Mouse (Mus musculus): ENCODE data around the gene Msrb3. TPM values are rescaled to one million over a fixed set of nuclear protein-coding genes. Genes with fewer than 3 reads are reported as not detected.

Msrb3 gene
- polyA plus RNA-seq, 1 experiment from 2014 or later = 5.1 TPM

- no peak overlapping the region for H3K9ac ChIP-seq (ENCODE audit: low read length)
- WGBS = 54% methylated on average over 20 of the region's 20 CpGs
Observed at GRCm38 (mm10) chr10:120821491-120822358, 77.2 kb downstream of the Msrb3 start.

GRCm38 (mm10) chr10:120820781-120821300, 78.1 kb downstream of the Msrb3 start:
- Histone ChIP-seq H3K4me3 (ENCODE audit: low read depth, low read length) (no peak overlapping the region), H3K36me3 (ENCODE audit: control insufficient read depth, insufficient read depth, low read length) (no peaks in the 10 kb centered on the region), H3K4me1 (ENCODE audit: control insufficient read depth, insufficient read depth, low read length) (peaks cover 5% of the 10 kb centered on the region; the same call in 1 of the 2 replicates), H3K9ac (ENCODE audit: low read length) (no peak overlapping the region), H3K9me3 (ENCODE audit: control insufficient read depth, low read length) (no peaks in the 10 kb centered on the region), H3K27me3 (ENCODE audit: control insufficient read depth, insufficient read depth, low read length) (no peaks in the 10 kb centered on the region), H3K27ac (ENCODE audit: low read depth, low read length) (no peak overlapping the region), H3K4me2 (ENCODE audit: low read depth) (no peak overlapping the region)
- ATAC-seq (ENCODE audit: insufficient read depth, low FRiP score, low TSS enrichment) (no peak), DNase-seq (ENCODE audit: low spot score) (no peak)
- 78% methylated on average over 12 of the region's 12 CpGs for WGBS

More at GRCm38 (mm10) chr10:120821491-120822358, 77.2 kb downstream of the Msrb3 start:
- Histone ChIP-seq H3K9me3 (ENCODE audit: control insufficient read depth, low read length) (no peaks in the 10 kb centered on the region), H3K27me3 (ENCODE audit: control insufficient read depth, insufficient read depth, low read length) (no peaks in the 10 kb centered on the region), H3K27ac (ENCODE audit: low read depth, low read length) (no peak overlapping the region), H3K36me3 (ENCODE audit: control insufficient read depth, insufficient read depth, low read length) (no peaks in the 10 kb centered on the region), H3K4me1 (ENCODE audit: control insufficient read depth, insufficient read depth, low read length) (peaks cover 5% of the 10 kb centered on the region; the same call in 1 of the 2 replicates), H3K4me3 (ENCODE audit: low read depth, low read length) (no peak overlapping the region), H3K4me2 (ENCODE audit: low read depth) (no peak overlapping the region)
- no peak for ATAC-seq (ENCODE audit: insufficient read depth, low FRiP score, low TSS enrichment)
- DNase-seq (ENCODE audit: low spot score) = no peak

- WGBS = 84% methylated on average over 5 of the region's 5 CpGs
- DNase-seq (ENCODE audit: low spot score) (no peak), ATAC-seq (ENCODE audit: insufficient read depth, low FRiP score, low TSS enrichment) (no peak)
- Histone ChIP-seq H3K4me3 (ENCODE audit: low read depth, low read length) (no peak overlapping the region), H3K36me3 (ENCODE audit: control insufficient read depth, insufficient read depth, low read length) (no peaks in the 10 kb centered on the region), H3K4me2 (ENCODE audit: low read depth) (no peak overlapping the region), H3K9me3 (ENCODE audit: control insufficient read depth, low read length) (no peaks in the 10 kb centered on the region), H3K9ac (ENCODE audit: low read length) (no peak overlapping the region), H3K27me3 (ENCODE audit: control insufficient read depth, insufficient read depth, low read length) (no peaks in the 10 kb centered on the region), H3K27ac (ENCODE audit: low read depth, low read length) (no peak overlapping the region), H3K4me1 (ENCODE audit: control insufficient read depth, insufficient read depth, low read length) (no peaks in the 10 kb centered on the region)
Observed at GRCm38 (mm10) chr10:120815290-120815689, 83.6 kb downstream of the Msrb3 start.

- no peaks in the 10 kb centered on the region for H3K36me3 ChIP-seq (ENCODE audit: control insufficient read depth, insufficient read depth, low read length)
- DNase-seq (ENCODE audit: low spot score) (no peak), ATAC-seq (ENCODE audit: insufficient read depth, low FRiP score, low TSS enrichment) (no peak)
- 82% methylated on average over 24 of the region's 24 CpGs for WGBS
- no peaks in the 10 kb centered on the region for H3K27me3 ChIP-seq (ENCODE audit: control insufficient read depth, insufficient read depth, low read length)
- H3K9ac ChIP-seq (ENCODE audit: low read length) = no peak overlapping the region
- H3K4me3 ChIP-seq (ENCODE audit: low read depth, low read length) = no peak overlapping the region
- no peak overlapping the region for H3K4me2 ChIP-seq (ENCODE audit: low read depth)
- no peak overlapping the region for H3K27ac ChIP-seq (ENCODE audit: low read depth, low read length)
- no peaks in the 10 kb centered on the region for H3K4me1 ChIP-seq (ENCODE audit: control insufficient read depth, insufficient read depth, low read length)
- no peaks in the 10 kb centered on the region for H3K9me3 ChIP-seq (ENCODE audit: control insufficient read depth, low read length)
Observed at GRCm38 (mm10) chr10:120811796-120812443, 87.0 kb downstream of the Msrb3 start.

- WGBS = 85% methylated on average over 4 of the region's 4 CpGs
- Histone ChIP-seq H3K27ac (ENCODE audit: low read depth, low read length) (no peak overlapping the region), H3K4me2 (ENCODE audit: low read depth) (no peak overlapping the region), H3K4me1 (ENCODE audit: control insufficient read depth, insufficient read depth, low read length) (no peaks in the 10 kb centered on the region), H3K36me3 (ENCODE audit: control insufficient read depth, insufficient read depth, low read length) (no peaks in the 10 kb centered on the region), H3K27me3 (ENCODE audit: control insufficient read depth, insufficient read depth, low read length) (no peaks in the 10 kb centered on the region), H3K9me3 (ENCODE audit: control insufficient read depth, low read length) (no peaks in the 10 kb centered on the region), H3K9ac (ENCODE audit: low read length) (no peak overlapping the region), H3K4me3 (ENCODE audit: low read depth, low read length) (no peak overlapping the region)
- DNase-seq (ENCODE audit: low spot score) (no peak), ATAC-seq (ENCODE audit: insufficient read depth, low FRiP score, low TSS enrichment) (no peak)
Observed at GRCm38 (mm10) chr10:120810832-120811571, 87.9 kb downstream of the Msrb3 start.

GRCm38 (mm10) chr10:120810053-120810696, 88.7 kb downstream of the Msrb3 start:
- Histone ChIP-seq H3K4me3 (ENCODE audit: low read depth, low read length) (no peak overlapping the region), H3K4me1 (ENCODE audit: control insufficient read depth, insufficient read depth, low read length) (no peaks in the 10 kb centered on the region), H3K36me3 (ENCODE audit: control insufficient read depth, insufficient read depth, low read length) (no peaks in the 10 kb centered on the region), H3K27me3 (ENCODE audit: control insufficient read depth, insufficient read depth, low read length) (no peaks in the 10 kb centered on the region), H3K27ac (ENCODE audit: low read depth, low read length) (no peak overlapping the region), H3K4me2 (ENCODE audit: low read depth) (no peak overlapping the region), H3K9ac (ENCODE audit: low read length) (no peak overlapping the region), H3K9me3 (ENCODE audit: control insufficient read depth, low read length) (no peaks in the 10 kb centered on the region)
- ATAC-seq (ENCODE audit: insufficient read depth, low FRiP score, low TSS enrichment) (no peak), DNase-seq (ENCODE audit: low spot score) (no peak)
- 64% methylated on average over 14 of the region's 14 CpGs for WGBS

- no peak overlapping the region for H3K27ac ChIP-seq (ENCODE audit: low read depth, low read length)
- 92% methylated on average over 4 of the region's 4 CpGs for WGBS
- H3K9ac ChIP-seq (ENCODE audit: low read length) = no peak overlapping the region
- H3K9me3 ChIP-seq (ENCODE audit: control insufficient read depth, low read length) = no peaks in the 10 kb centered on the region
- H3K36me3 ChIP-seq (ENCODE audit: control insufficient read depth, insufficient read depth, low read length) = no peaks in the 10 kb centered on the region
- ATAC-seq (ENCODE audit: insufficient read depth, low FRiP score, low TSS enrichment) (no peak), DNase-seq (ENCODE audit: low spot score) (no peak)
- no peaks in the 10 kb centered on the region for H3K4me1 ChIP-seq (ENCODE audit: control insufficient read depth, insufficient read depth, low read length)
- H3K27me3 ChIP-seq (ENCODE audit: control insufficient read depth, insufficient read depth, low read length) = no peaks in the 10 kb centered on the region
- H3K4me2 ChIP-seq (ENCODE audit: low read depth) = no peak overlapping the region
- H3K4me3 ChIP-seq (ENCODE audit: low read depth, low read length) = no peak overlapping the region
Observed at GRCm38 (mm10) chr10:120808167-120808566, 90.7 kb downstream of the Msrb3 start.

GRCm38 (mm10) chr10:120801127-120801526, 97.8 kb downstream of the Msrb3 start:
- no peaks in the 10 kb centered on the region for H3K27me3 ChIP-seq (ENCODE audit: control insufficient read depth, insufficient read depth, low read length)
- WGBS = 38% methylated on average over 6 of the region's 6 CpGs
- no peak for ATAC-seq (ENCODE audit: insufficient read depth, low FRiP score, low TSS enrichment)
- no peaks in the 10 kb centered on the region for H3K36me3 ChIP-seq (ENCODE audit: control insufficient read depth, insufficient read depth, low read length)
- H3K4me1 ChIP-seq (ENCODE audit: control insufficient read depth, insufficient read depth, low read length) = peaks cover 3% of the 10 kb centered on the region; the same call in 1 of the 2 replicates
- no peak overlapping the region for H3K4me3 ChIP-seq (ENCODE audit: low read depth, low read length)
- no peak overlapping the region for H3K27ac ChIP-seq (ENCODE audit: low read depth, low read length)
- no peak overlapping the region for H3K9ac ChIP-seq (ENCODE audit: low read length)
- H3K9me3 ChIP-seq (ENCODE audit: control insufficient read depth, low read length) = no peaks in the 10 kb centered on the region
- H3K4me2 ChIP-seq (ENCODE audit: low read depth) = no peak overlapping the region
- no peak for DNase-seq (ENCODE audit: low spot score)

Data from neural tube, embryonic 11.5 days (tissue).